Mouse (Mus musculus) thymus, adult 2 months (tissue): Measurements from ENCODE around the gene Vps26a. TPM values are rescaled to one million over a fixed set of nuclear protein-coding genes. Genes with fewer than 3 reads are reported as not detected.
A peak's percentile ranks its signal among the peaks of the same experiment; 100 is the strongest.

Experiments
- DNase-seq: peaks from one replicate; pipeline ENCODE4 v3.0.0; 2021
- H3K27ac ChIP-seq: fragments of 200-500 bp; 2 replicates; pipeline ENCODE4 v1.5.1; 2012; ENCODE audit warnings: low read length, control low read depth; ENCODE audit not compliant: control insufficient read depth, insufficient read depth
- H3K27me3 ChIP-seq: fragments of 200-500 bp; 2 replicates; pipeline ENCODE4 v1.6.1; 2012; ENCODE audit warnings: mild to moderate bottlenecking, low read length, moderate library complexity, mixed read lengths; ENCODE audit not compliant: control insufficient read depth, insufficient read depth
- H3K36me3 ChIP-seq: fragments of 200-500 bp; 2 replicates; pipeline ENCODE4 v1.6.1; 2012; ENCODE audit warnings: mild to moderate bottlenecking, low read length, moderate library complexity; ENCODE audit not compliant: control insufficient read depth, insufficient read depth
- H3K4me1 ChIP-seq: fragments of 200-500 bp; replicated peaks from 2 replicates; pipeline ENCODE4 v1.6.1; 2012; ENCODE audit warnings: low read length; ENCODE audit not compliant: control insufficient read depth, insufficient read depth
- H3K4me3 ChIP-seq: fragments of 200-500 bp; 2 replicates; pipeline ENCODE4 v1.5.1; 2012; ENCODE audit warnings: mild to moderate bottlenecking, low read length, control low read depth, moderate library complexity; ENCODE audit not compliant: control insufficient read depth, insufficient read depth
- CTCF ChIP-seq: fragments of 200-500 bp; IDR thresholded peaks from 2 replicates; pipeline ENCODE4 v1.5.1; 2012; ENCODE audit warnings: mild to moderate bottlenecking, control low read depth, low read length, moderate library complexity, borderline replicate concordance; ENCODE audit not compliant: control insufficient read depth, poor library complexity, insufficient read depth; ENCODE audit errors: extremely low read depth
- POLR2A ChIP-seq: fragments of 200-500 bp; IDR thresholded peaks from 2 replicates; pipeline ENCODE4 v1.6.1; 2012; ENCODE audit warnings: mild to moderate bottlenecking, low read length, control low read depth, moderate library complexity; ENCODE audit not compliant: control insufficient read depth, poor library complexity, insufficient read depth; ENCODE audit errors: extremely low read depth
- WGBS: fragments of 180-500 bp; shearing (Covaris S2); methylation state at CpG from one replicate; pipeline ENCODE4 v1.1.7; 2018; 5-methylcytosine and 5-hydroxymethylcytosine counted together
- polyA plus RNA-seq: library from polyadenylated mRNA; depleted of rRNA; stranded (reverse); fragments of >200 nt; gene quantifications from 2 replicates; pipeline ENCODE4 v1.2.3, GENCODE M21; 2012; rRNA removed

Vps26a gene
- polyA plus RNA-seq, 1 experiment: 11.4 TPM

GRCm38 (mm10) chr10:62419422-62419821, 67.2 kb downstream of the Vps26a start:
- 96% methylated on average over 5 of the region's 5 CpGs for WGBS
- Histone ChIP-seq H3K4me3 (no peak overlapping the region), H3K27ac (no peak overlapping the region), H3K36me3 (no peaks in the 10 kb centered on the region), H3K27me3 (no peaks in the 10 kb centered on the region), H3K4me1 (no peaks in the 10 kb centered on the region)
- no peak for DNase-seq
- no peak for TF ChIP-seq POLR2A
- TF ChIP-seq CTCF: no peak

DNA sequence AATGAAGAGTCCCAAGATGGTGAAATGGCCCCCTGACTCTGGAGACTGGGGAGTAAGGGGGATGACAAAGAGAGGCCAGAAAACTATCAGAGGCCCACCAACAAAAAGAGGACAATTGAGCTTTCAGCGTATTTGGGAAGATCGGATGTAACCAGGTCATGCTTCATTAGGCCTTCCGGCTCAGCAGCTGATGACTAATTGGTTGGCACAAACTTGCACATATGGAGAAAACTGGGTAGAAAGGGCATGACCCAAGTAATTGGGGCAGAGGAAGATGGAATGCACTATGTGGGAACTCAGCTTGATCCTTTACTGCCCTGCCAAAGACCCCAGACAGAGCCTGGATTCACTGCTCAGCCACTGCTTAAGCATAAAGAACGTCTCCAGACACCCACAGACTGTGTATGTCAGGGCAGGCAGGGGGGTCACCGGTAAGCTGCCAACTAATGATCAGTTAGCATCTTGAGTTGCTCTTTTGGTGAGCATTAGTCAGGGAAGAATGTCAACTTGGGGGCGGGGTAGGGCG, 67.7 kb downstream of the Vps26a start:
- WGBS: 89% methylated on average over 7 of the region's 7 CpGs
- no peak for TF ChIP-seq CTCF
- no peak for TF ChIP-seq POLR2A
- Histone ChIP-seq H3K4me3 (no peak overlapping the region), H3K36me3 (no peaks in the 10 kb centered on the region), H3K27ac (no peak overlapping the region), H3K4me1 (no peaks in the 10 kb centered on the region), H3K27me3 (no peaks in the 10 kb centered on the region)
- DNase-seq: no peak

DNA sequence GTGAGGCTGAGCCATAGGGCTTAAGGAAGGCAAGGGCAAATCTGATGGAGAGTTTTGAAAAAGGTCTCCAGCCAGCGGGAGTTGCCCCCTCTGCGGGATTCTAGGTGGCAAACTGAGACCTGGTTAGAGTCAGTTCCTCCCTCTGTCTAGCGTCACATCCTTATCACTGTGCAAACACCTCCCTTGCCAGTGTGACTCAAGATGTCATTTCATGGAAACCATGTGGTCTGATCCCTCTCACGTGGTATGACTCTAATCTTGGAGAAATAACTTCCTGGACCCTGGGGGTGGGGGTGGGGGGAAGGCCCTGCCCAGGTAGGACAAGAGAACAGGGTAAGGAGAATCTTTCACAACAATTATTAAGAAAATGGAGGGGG, 73.0 kb downstream of the Vps26a start:
- no peak overlapping the region for H3K4me3 ChIP-seq
- no peaks in the 10 kb centered on the region for H3K27me3 ChIP-seq
- no peaks in the 10 kb centered on the region for H3K36me3 ChIP-seq
- no peak overlapping the region for H3K27ac ChIP-seq
- no peaks in the 10 kb centered on the region for H3K4me1 ChIP-seq
- TF ChIP-seq CTCF (no peak), POLR2A (no peak)
- no peak for DNase-seq
- 60% methylated on average over 4 of the region's 4 CpGs for WGBS

DNA sequence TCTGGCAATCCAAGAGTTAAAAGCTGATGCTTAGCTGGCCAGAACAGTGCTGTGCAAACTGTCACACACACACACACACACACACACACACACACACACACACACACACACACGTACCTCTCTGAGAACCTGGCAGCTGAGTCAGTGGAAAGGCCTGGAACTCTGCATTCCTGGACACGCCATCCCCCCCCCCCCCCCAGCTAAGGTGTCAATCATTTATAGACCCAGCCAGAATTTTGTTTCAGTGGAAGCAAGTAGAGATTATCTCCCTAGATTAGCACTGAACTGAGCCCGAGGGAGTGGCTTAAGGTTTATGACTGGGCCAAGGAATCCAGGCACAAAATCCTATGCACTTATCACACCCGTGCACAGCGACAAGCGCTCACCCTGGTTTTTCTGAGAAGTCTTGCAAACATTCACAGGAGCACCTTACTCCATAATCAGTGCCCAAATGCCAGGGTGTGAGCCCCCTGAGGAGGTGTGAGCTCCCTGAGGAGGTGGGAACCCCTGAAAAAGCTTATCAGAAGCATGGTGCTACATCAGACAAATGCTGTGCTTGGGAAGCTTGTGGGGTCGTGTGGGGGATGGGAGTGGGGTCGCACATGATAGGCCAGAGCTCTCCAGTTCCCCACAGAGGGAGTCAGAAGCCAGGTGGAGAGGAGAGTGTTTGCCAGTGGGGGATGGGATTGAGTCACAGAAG, 73.5 kb downstream of the Vps26a start:
- no peak overlapping the region for H3K27ac ChIP-seq
- WGBS: 57% methylated on average over 8 of the region's 8 CpGs
- H3K27me3 ChIP-seq: no peaks in the 10 kb centered on the region
- H3K4me1 ChIP-seq: no peaks in the 10 kb centered on the region
- H3K4me3 ChIP-seq: no peak overlapping the region
- DNase-seq: no peak
- TF ChIP-seq CTCF (no peak), POLR2A (no peak)
- H3K36me3 ChIP-seq: no peaks in the 10 kb centered on the region

GRCm38 (mm10) chr10:62411431-62412410, 74.9 kb downstream of the Vps26a start:
- DNase-seq: no peak
- WGBS: 84% methylated on average over 19 of the region's 19 CpGs
- Histone ChIP-seq H3K36me3 (no peaks in the 10 kb centered on the region), H3K27me3 (no peaks in the 10 kb centered on the region), H3K27ac (no peak overlapping the region), H3K4me3 (no peak overlapping the region), H3K4me1 (no peaks in the 10 kb centered on the region)
- TF ChIP-seq CTCF: no peak
- TF ChIP-seq POLR2A: no peak

GRCm38 (mm10) chr10:62410943-62411342, 75.7 kb downstream of the Vps26a start:
- WGBS: 9% methylated on average over 5 of the region's 5 CpGs
- H3K36me3 ChIP-seq: no peaks in the 10 kb centered on the region
- H3K4me3 ChIP-seq: no peak overlapping the region
- peak; percentile 66 for DNase-seq
- TF ChIP-seq POLR2A (no peak), CTCF (peak; percentile 74; the same call in 1 of the 2 replicates)
- no peak overlapping the region for H3K27ac ChIP-seq
- H3K27me3 ChIP-seq: no peaks in the 10 kb centered on the region
- H3K4me1 ChIP-seq: no peaks in the 10 kb centered on the region

Other genes starting within 250 kb of the Vps26a start
- gene Tacr2, start 234.4 kb downstream of the Vps26a start, polyA plus RNA-seq: 0.19 and 0.38 TPM in 2 replicates
- gene Hk1, start 106.9 kb downstream of the Vps26a start, polyA plus RNA-seq: 52.1 and 55.5 TPM in 2 replicates
- 0.15 and 0.17 TPM in 2 replicates for gene Hkdc1, start 64.3 kb downstream of the Vps26a start, polyA plus RNA-seq
- gene 4930507D05Rik, start 37.3 kb downstream of the Vps26a start, polyA plus RNA-seq: 0.27 TPM in 1 of 2 replicates, not detected in the other
- 20.1 and 21.2 TPM in 2 replicates for gene Supv3l1, start 37.1 kb downstream of the Vps26a start, polyA plus RNA-seq
- gene Srgn, start 40.6 kb upstream of the Vps26a start, polyA plus RNA-seq: 94.3 and 107 TPM in 2 replicates
- gene Kif1bp, start 91.7 kb upstream of the Vps26a start, polyA plus RNA-seq: 43.4 and 45.7 TPM in 2 replicates
- 19.4 and 22.7 TPM in 2 replicates for gene Ddx21, start 115.5 kb upstream of the Vps26a start, polyA plus RNA-seq
- gene Ddx50, start 164.4 kb upstream of the Vps26a start, polyA plus RNA-seq: 12.9 and 13.6 TPM in 2 replicates
- 1.0 and 2.0 TPM in 2 replicates for gene Stox1, start 239.3 kb upstream of the Vps26a start, polyA plus RNA-seq